Mouse (Mus musculus) ovary, postnatal 14 days (tissue): ENCODE data around the gene Eva1b.
A peak's percentile ranks its signal among the peaks of the same experiment; 100 is the strongest.

Experiments used
- DNase-seq: peaks from one replicate; pipeline ENCODE4 v3.0.0; 2022; ENCODE audit warnings: low spot score

The Eva1b gene

GRCm38 (mm10) chr4:126147533-126148160, at the start of gene Eva1b:
Gene Eva1b (plus strand): TSS chr4:126147744.
- peak; percentile 74 for DNase-seq

DNA sequence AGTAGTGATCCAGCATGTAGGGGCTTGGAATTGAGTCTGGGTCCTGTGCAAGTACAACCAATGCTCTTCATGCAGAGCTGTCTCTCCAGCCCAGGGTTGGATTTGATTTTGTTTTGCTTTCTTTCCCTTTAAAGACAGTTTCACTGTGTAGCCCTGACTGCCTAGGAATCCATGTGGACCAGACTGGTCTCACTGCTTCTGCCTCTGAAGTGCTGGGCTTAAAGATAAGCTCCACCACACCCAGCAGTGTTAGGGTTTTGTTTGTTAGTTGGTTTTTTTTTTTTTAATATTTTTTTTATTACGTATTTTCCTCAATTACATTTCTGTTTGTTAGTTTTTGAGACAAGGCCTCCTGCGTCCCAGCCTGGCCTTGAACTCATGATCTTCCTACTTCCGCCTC, 48.2 kb upstream of the Eva1b start:
- DNase-seq: no peak

- DNase-seq: no peak
Observed at GRCm38 (mm10) chr4:126100764-126101163, 46.8 kb upstream of the Eva1b start.

GRCm38 (mm10) chr4:126102061-126102841, 45.3 kb upstream of the Eva1b start:
- no peak for DNase-seq

GRCm38 (mm10) chr4:126103057-126103581, 44.4 kb upstream of the Eva1b start:
- peak; percentile 69 for DNase-seq

- DNase-seq: peak; percentile 93
Observed at GRCm38 (mm10) chr4:126103590-126104068, 43.9 kb upstream of the Eva1b start, which contains the start of gene Stk40. Gene Stk40 (plus strand): TSS chr4:126103957.

DNA sequence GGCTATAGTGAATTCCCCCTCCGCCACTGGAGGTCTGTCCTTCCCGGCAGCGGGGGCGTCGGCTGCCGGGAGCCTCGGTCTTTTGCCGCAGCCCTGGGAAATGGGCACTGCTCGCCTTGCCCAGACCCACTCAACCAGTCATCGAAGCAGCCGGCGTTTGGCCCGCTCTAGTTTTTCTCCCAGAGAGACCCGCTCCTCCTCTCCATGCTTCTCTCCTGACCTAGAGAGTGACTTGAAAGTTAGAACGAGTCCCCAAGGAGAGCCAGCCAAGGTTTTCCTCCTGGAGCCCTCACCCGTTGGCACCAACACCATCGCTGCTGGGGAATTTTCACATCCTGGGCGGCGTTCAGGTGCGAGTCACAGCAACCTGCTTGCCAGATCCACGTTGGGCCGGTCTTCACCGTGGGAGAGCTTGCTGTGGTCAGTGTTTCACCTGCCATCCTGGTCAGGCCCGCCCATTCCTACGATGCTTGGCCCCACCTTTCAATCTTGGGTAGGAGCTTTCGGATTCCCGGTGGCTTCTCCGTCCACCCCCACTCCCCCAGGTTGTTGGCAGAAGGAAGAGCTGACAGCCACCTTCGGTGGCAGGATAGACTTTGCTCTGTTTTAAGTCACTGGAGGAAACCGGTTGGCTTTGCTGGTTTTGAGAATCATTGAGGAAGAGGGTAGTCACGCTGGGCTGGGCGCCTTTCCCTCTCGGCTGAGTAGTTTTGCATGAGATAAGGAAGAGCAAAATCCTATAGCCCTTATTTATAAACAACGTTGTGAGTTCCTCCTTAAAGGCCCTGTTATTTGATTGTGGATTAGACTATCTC, 43.1 kb upstream of the Eva1b start:
- peak; percentile 18 for DNase-seq

GRCm38 (mm10) chr4:126105131-126105783, 42.3 kb upstream of the Eva1b start:
- no peak for DNase-seq

GRCm38 (mm10) chr4:126108061-126108740, 39.3 kb upstream of the Eva1b start:
- no peak for DNase-seq

DNA sequence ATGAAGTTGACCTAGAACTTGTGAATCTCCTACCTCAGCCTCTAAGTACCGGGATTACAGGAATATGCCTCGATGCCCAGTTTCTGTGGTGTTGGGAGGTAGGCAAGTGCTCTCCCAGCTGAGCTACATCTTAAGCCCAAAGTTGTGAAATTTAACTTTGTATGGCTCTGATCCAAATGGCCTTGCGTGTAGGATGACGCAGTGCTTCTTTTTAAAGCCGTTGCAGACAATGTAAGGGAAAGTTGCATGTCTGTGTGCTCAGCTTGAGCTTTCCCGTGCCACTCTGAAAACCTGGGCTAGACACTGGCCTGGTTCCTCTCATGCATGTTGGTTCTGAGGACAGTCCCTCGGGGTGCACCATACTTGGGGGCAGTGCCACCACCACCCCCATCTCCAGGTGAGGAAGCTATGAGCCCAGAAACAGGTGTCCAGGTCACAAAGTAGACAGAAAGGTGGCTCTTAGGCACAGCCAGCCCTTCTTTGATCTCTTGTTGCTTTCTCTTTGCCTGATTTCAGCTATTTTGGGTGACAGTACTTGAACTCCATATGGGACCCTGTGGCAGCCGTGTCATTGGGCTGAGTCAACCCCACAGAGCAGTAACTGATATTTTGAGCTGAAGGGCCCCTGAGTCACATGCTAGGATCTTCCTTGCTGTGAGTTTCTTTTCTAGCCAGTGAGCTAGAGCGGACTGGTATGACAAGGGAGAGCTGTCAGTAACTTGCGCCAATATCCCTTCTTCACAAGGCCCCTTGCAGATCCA, 37.8 kb upstream of the Eva1b start:
- DNase-seq: no peak

GRCm38 (mm10) chr4:126110374-126111152, 37.0 kb upstream of the Eva1b start:
- DNase-seq: peak; percentile 59

DNA sequence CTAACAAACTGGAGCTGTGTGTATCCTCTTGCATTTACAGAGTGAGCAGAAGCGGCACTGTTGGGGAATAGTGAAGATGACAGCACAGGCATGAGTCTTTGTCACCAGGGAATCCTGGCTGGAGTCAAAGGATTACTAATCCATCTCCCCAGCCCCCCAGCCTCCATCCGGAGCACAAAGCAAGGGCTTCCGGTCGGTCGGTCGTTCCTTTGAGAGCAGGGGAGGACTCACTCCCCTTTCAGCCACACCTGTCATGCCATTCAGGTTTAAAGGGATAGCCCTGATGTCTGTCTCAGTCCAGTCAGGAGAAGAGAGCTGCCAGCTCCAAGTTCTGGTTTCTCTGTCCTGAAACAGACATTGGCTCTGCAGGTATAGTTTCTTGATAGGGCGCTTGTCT, 36.4 kb upstream of the Eva1b start:
- DNase-seq: no peak

DNA sequence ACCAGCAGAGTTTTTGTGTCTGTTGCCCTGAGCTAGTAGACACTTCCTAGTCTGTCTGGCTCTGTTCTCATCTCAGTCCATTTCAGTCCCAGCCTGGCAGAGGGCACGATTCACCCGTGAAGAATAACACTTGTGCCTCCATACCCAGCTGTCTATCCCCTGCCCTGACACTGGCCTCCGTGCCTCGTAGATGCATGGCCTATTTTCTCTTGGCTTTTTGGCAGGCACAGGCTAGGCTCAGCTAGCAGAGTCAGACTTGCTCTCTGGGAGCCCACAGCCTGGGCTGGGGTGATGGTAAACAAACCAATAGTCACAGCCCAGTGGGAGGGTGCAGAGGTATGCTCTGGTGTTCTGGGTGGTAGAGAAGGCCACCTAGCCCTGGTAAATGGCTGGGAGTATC, 34.3 kb upstream of the Eva1b start:
- DNase-seq: no peak

GRCm38 (mm10) chr4:126113943-126114342, 33.6 kb upstream of the Eva1b start:
- DNase-seq: peak; percentile 52

DNA sequence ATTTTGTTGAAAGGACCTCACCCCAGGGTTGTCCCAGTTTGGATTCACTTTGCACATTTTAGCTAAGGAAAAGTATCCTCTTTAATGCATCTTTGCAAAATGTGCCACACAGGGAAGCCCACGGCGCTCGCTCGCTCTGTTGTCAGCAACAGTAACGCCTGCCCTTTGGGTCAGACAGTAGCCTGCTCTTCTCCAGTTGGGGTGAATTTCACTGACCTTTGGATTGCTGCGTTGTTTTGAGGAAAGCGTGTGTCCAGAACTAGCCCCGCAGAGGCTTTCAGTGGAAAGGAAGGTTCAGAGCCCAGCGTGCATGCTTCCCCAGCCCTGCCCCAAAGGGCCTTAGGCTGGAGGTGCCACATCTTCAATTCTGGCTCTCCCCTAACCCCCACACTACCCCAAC, 32.1 kb upstream of the Eva1b start:
- DNase-seq: no peak

GRCm38 (mm10) chr4:126115871-126116521, 31.5 kb upstream of the Eva1b start:
- DNase-seq: no peak

DNA sequence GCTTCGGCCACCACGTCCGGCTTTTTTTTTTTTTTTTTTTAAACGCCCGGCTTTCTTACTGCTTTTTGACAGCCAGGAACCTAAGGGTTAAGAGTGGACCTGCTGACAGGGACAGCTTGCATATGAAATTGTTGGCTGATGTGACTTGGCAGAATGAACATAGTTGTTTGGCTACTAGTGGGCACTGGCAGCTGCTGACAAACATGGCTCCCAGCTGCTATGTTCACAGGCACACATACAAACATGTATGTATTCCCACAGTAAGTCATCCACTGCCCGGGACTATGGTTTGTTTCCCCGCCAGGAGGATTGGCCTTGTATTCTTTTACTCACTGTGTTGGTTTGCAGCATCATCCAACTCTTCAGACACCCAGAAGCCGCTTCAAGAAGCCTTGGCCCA, 30.4 kb upstream of the Eva1b start:
- DNase-seq: no peak

GRCm38 (mm10) chr4:126118651-126119050, 28.9 kb upstream of the Eva1b start:
- no peak for DNase-seq

DNA sequence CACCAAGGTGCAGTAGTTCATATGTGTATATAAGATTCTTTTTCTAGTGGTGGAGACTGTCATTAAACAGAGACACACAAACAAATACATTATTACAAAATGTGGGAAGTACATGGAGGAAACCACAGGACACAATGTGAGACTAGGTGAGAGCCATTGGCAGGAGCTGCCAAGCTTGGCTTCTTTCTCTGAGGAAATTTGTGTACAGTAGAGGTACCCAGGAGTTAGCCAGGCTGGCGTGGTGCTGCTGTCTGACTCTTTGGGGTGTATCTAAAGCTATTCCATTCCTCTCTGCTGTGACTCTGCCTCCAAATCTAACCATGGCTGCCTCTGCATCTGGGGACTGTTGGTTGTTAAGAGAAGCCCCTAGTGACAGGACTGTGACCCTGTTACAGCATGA, 28.5 kb upstream of the Eva1b start:
- no peak for DNase-seq
